Mouse (Mus musculus) B cell, adult 2 months (primary cell): ENCODE data around the gene Gm17655.
"Not testable (repeated sequence)": the region's sequence is repeated elsewhere in the genome, so short reads cannot be mapped to it uniquely, and the experiment has no call there.

Experiments
- DNase-seq, 2 experiments: peaks; one replicate each; pipeline ENCODE4 v3.0.0; 2022

Gm17655 gene

DNA sequence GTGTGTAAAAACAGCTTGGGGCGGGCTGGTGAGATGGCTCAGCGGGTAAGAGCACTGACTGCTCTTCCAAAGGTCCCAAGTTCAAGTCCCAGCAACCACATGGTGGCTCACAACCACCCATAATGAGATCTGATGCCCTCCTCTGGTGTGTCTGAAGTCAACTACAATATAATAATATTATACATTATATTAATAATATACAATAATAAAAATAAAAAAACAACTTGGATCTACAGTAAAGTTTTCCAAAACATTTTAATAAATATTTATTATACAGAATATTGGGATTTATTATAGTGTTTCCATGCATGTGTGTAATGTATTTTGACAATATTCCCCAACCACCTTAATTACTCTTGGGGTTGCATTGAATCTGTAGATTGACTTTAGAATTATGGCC is at the start of gene Gm17655:
TSS of gene Gm17655 (minus strand) at position 101 of the 400 bp plus-strand sequence.
- DNase-seq: not testable (repeated sequence)

DNA sequence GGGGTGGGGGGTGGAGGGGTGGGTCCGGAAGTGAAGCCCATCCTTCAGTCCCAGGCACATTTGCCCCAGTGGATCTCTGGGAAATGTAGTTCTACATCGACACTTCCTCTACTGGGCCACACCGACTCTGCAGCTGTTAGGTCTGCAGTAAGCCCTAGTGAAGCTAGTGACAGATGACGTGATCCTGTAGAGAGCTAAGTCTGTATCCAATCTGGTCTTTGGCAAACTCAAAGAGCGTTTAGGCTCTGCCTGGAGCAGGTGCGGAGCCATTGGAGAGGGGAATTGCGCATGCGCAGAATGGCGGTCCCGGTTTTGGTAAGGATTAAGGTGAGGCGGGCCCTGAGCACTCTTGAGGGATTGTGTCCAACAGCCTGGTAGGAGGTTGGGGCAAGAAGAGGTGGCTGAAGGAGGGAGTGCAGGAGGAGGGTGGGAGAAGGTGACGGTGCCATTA is 37.7 kb upstream of the Gm17655 start, which contains the start of gene Zfp605:
TSS of gene Zfp605 (plus strand) at position 102 of the 451 bp plus-strand sequence.
- peak; percentile 82 to 84 for DNase-seq

DNA sequence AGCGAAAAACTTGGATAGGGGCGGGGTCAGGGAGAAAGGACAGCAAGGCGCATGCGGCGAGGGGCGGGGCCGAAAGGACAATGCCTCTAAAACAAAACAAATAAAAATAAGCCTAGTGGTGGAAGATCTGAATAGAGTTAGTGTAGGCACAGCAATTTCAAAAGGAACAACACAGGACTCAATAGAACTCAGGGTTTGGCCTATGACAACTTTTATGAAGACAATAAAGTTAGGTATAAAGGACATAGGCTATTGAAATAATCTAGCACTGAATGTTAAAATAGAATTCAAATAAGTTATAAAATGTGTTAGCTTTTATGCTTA is 36.0 kb upstream of the Gm17655 start:
- peak; percentile 94 to 96 for DNase-seq

DNA sequence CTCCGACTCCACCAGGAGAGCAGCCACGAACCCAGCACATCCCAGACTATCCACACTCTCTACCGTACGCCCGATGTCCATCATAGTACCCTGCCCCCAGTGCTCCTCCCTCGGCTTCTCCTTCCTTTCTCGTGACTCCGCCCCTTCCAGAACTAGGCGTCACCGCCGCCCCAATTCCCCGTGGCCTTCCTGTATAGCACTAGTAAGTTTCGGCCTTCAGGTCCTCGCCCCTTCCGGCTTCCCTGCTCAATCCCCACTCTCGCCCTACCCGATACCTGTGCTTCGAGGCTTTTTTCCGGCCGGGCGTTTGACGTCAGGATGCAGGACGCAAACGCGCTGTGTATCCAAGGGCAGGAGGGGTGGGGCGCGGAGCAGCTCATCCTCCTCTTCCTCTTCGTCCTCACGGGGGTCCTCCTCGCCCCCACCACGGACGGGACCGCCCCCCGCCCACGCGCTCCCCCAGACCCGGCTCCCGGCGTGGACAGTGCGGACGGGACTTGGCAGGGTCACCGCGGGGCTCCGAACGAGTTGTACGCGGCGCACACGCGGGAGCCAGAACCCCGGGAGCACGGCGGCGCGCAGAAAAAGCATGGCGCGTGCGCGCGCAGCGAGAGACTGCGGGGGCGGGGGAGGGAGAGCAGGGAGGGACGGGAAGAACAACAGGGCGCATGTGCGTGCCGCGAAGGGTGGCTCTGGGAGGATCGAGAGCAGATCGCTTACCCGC is 35.4 kb upstream of the Gm17655 start, which contains the start of gene Gtpbp6:
TSS of gene Gtpbp6 (minus strand) at position 617 of the 724 bp plus-strand sequence.
- DNase-seq: peak; percentile 86

DNA sequence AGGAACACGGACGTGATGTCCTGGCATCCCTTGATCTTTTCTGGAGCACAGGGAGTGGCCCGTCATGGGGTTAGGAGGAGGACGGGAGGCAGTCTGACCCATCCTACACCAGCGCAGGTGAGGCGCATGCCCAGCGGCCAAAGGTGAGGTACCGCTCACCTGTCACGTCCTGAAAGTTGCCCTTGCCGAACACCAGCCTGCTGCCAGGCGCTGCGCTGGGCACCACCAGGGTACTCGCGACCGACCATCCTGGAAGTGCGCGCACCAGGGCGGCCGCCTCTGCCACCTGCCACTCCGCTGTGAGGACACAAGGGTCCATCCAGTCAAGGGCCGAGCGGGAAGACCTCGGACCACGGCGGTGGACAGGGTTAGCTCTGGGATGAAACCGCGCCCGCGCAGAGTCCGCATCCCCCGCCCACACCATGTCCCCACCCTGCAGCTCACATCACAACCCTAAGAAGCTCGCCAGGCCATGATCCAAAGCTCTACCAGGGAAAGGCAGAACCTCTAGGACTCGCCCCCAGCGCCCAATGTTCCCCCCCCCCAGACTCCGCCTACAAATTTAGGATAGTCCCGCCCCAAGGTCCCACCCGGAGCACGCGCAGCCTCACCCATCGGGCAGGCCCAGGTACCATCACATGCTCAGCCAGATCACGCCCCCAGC is 34.7 kb upstream of the Gm17655 start:
- peak; percentile 17 to 24 for DNase-seq

DNA sequence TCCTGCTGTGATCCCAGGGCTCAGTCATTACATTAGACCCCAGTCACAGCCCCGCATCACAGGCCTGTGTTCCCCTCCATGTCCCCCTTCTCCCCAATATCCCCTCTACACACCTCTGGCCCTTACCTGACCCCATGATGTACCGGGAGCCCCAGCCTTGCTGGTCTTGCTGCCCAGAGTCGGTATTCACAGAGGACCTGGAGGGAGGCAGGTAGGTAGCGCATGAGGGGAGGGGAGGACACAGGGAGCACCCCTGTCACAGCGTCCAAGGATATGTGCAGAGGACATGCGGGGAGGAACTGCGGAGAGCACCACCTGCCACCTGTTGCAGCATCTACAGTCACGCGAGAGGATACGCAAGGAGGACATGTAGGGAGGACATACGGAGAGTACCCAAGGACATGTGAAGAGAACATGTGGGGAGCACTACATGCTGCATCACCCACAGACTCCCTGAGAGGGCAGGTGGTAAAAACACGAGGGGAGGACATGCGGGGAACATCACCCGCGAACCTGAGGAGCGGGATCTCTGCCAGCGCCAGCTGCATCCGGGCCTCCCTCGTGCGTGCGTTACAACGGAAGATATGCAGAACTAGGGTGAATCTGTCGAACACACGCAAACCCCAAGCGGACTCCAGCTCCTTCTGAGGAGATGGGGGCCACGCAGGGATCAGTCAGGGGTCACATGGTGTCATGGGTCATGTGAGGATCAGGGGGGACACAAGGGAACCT is 34.0 kb upstream of the Gm17655 start:
- DNase-seq: peak in 1 of 2 experiments; percentile 2

DNA sequence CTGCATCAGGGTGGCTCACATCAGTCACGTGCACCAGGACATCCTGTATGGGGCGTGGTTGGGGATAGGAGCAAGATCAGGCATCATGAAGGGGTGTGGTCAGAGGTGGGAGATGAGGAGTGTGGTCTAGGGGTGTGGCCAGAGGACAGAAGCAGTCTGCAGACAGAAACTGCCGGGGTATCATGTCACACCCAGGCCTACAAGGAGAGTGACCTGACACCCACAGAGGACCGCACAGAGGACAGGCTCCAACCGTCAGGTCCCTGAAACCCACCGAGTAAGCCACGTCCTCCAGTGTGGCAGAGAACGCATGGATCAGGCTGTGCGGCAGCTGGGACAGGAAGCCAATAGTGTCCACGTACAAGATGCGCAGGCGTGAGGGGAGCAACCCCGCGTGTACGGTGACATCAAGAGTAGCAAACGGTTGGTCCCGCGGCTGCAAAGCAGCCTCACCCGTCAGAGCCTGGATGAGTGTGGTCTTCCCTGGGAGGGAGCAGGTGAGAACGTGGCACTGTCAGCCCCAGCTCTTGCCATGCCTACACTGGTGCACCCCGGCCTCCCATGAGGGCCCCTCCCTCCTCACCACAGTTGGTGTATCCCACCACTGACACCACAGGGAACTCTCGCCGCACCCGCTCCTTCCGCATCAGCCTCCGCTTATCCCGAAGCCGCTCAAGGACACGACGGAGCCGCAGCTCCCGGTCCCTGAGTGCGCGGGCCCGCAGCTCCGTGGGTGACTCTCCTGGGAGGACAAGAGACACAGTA is 32.5 kb upstream of the Gm17655 start:
- no peak for DNase-seq

DNA sequence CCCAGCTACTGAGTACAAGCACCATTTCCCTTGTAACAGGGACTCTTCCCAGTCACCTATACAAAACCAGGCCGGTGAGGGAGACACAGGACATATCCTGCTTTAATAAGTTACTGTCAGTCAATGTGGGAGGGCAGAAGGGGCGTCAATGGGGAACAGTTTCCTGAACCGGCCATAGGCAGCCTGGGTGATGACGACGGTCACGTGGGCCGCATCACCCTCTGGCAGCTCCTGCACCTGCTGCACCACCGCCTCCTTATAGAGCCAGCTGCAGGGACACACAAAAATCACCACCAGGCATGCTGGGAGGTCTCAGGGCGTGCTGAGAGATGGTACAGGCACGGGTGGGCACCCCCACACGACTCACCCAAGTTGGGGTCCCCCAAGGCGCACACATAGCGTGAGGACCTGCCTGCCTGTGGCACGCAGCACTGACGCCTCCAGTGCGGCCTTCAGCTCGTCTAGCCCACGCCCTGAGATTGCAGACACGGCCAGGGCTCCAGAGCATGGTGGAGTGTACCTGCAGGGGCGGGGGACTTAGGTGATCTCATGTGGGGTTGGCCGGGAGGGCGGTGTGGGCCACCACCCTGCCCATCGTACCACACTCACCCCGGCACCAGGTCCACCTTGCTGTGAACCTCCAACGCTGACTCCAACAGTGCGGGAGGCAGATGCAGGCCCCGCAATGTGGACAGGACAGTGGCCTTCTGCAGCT is 31.7 kb upstream of the Gm17655 start:
- DNase-seq: no peak

DNA sequence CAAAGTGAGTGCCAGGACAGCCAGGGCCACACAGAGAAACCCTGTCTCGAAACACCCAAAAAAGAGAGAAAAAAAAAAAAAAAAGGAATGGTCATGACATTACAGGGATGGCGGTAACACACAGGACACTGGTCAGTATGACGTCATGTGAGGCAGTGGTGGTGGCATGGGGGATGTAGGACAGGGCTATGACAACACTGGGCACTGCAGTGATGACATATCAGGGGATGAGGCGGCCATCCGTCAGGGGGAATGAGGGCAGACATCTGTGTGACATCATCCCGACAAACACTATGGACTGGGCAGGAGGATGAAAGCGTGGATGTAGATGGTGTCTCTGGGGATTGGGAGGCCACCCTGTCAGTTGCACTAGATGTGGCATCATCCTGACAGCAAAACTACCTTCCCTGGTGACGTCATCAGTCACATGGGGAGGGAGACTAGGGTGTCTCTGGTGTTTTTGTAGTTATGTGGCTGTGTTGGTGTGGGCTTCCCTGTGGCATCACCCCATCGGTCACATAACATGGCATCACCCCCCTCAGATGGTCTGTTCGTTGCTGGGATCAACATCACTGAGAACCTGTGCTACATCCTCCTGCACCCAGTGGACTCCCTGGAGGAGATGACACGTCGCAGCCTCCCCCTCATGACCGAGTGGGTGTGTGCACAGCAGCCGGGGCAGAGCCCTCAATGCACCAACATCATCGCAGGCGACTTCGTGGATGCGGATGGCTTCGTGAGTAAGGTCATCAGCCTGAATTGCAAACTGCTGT is 30.7 kb upstream of the Gm17655 start:
- DNase-seq: no peak

DNA sequence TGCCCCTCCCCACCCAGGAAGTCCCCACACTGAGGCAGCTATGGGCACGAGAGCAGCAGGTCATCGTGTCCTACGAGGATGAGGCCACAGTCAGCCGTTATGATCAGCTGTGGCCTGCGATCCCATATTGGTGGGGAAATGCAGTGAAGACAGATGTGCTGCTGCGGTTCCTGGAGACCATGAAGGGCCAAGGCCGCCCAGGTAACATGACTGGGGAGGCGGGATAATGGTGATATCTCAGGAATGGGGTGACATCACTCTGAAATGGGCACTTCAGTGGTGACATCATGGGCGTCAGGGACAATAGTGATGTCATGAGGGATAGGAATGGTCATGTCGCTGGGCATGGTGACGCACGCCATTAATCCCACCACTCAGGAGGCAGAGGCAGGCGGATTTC is 30.1 kb upstream of the Gm17655 start:
- no peak for DNase-seq

DNA sequence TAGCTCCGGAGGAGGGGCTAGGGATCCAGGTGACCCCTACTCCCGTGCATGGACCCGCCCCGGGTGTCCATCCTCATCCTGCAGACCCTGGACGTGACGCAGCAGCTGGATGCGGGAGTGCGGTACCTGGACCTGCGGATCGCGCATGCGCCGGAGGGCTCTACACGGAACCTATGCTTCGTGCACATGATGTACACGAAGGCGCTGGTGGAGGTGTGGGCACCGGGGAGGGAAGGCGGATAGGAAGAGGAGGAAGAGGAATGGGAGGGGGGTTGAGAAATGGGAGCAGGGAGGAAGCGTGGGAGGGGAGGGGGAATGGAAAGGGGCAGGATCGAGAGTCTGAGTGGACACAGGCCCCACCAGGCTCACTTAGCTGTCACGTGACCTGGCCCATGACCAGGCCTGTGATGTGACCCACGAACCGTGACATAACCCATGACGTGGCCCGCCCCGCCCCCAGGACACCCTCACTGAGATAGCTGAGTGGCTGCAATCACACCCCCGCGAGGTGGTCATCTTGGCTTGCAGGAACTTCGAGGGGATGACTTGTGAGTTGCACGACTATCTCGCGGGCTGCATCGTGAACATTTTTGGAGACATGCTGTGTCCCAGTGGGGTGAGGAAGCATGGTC is 29.5 kb upstream of the Gm17655 start:
- peak; percentile 61 to 70 for DNase-seq

DNA sequence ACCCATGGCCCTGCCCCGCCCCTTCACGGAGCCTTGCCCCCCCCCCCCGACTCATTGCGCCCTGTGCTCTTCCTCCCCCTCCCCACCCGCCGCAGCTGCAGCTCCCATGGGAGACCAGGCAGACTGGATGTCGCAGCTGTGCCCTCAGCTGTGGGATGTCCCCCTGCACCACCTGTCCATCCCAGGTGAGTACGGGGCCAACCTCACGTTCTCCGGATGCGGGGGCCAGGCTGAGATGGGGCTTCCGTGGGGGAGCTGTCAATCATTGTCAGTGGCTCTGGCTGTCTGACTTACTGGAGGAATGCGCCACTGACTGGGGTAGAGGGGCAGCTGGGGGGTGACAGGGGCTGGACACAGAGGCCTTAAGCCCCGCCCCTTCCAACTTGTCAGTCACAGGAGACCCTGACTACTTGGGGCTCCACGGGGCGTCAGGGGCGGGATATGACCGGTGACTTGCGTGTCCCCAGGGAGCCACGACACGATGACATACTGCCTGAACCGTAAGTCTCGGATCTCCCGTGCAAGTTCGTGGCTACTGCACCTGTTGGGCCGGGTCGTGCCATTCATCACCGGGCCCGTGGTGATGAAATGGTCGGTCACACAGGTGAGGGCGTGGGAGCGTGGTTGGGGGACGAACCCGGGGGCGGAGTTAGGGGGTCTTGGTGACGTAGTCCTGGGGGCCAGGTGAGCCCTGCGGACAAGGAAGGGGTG is 28.8 kb upstream of the Gm17655 start:
- peak; percentile 63 to 68 for DNase-seq

DNA sequence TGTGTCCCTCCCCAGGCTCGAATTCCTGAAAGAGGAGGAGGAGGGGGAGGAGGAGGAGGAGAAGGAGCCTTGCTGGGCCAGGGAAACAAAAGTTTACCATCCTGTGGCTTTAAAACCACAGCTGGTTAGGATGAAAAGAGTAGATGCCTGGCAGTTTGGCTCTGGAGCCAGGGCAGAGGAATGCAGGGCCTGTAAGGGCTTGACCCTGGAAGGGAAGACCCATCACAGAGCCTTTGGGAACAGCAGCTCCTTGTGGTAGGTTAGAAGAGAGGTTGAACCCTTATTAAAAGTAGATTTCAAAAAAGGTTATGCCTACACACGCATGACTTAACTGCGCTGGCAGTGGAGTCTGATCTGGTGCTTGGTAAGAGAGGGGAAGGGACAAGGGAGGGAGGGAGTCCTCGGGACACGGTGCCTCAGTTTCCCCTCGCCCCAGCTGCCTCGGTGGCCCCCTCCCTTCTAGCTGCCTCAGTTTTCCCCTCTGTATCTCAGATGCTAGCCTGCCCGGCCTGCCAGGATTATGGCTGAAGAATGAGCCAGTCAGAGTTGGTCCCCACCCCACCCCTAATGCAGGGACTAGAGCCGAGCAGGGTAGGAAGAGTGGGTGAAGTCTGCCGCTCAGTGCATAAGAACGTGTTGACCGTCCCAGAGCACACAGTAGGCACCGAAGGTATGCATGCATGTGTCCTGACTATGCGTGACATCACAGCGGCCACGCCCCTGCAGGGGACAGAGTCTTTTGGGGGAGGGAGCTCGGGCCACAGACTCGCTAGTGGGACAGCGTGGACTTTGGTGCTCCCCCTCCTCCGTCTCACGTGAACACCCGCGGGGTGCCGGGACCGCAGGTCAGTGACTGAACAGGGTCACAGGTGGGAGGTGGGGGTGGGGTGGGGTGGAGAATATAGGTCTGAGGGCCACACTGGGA is 27.6 kb upstream of the Gm17655 start, which contains the start of gene Plcxd1:
TSS of gene Plcxd1 (plus strand) at position 314 of the 925 bp plus-strand sequence.
- DNase-seq: peak in 1 of 2 experiments; percentile 6

DNA sequence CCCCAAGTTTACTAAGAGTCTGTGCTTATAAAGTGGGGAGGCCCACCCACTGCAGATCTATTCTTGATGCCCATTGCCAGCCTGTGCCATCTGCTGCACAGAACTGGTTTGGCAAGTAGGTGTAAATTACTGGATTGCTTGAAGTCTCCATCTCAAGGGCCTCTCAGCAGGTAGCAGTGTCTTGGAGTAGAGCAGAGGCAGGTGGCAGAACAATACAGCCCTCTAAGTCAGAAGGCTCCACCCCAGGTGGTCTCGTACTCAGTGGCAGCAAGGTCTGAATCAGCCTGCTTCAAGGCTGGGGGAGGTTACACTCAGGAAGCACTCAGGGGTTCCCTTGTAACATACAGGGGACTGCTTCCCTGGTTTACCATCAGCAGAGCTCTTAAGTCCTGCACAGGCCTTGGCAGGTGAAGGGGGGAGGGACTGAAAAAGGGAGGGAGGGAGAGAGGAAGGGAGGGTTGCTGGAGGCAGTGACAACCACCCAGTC is 26.7 kb upstream of the Gm17655 start:
- DNase-seq: no peak

DNA sequence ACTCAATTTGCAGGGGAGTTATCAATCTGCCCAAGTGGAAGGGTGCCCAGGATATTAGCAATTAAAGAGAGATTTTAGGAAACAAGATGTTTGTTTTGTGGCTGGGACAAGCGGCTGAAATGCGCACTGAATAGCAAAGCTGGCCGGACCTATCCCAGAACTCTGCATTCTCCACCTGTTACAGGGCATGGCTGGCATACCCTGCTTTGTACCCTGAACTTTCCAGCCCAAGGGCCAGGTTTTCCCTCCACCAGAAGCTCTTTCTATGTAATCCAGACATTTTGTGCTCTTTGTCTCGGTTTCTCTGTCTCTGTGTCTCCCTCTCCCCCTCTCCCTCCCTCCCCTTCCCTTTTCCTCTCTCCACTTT is 22.5 kb upstream of the Gm17655 start:
- DNase-seq: no peak

DNA sequence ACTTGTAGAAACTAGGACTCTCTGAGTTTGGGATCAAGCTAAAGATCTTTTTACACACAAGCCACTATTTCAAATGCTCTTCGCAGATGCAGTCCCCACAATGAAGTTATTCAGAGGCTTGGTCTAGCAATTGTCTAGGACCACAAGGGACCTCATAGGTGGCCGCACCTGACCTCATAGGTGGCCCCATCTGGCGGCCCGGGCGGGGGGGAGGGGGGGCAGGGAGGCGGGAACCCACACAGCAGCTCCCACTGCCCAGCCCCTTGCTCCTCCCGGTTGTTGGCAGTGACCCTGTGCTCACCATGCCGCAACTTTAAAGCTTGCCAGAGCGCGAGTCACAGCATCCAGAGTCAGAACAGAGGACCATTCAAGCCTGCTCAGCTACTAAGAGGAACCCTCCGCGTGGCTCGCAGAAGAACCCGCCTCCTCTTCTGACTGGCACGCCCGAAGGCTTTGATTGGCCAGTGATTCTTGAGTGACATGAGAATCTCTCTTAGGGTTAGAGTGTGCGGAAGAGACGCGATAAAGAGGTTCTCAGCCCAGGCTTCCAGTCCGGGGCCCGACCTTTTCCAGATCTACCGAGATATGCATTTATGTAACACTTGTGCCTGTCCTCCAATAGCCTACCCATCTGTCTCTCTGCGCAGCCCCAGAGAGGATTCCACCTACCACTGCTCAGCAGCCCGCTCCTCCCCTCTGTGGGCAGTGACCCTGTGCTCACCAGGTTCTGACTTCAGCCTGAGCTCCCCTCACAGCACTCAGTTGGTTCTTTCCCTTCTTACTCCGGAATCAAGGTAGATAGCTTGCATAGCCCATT is 21.9 kb upstream of the Gm17655 start, which contains the start of gene Gm35315:
TSS of gene Gm35315 (minus strand) at position 391 of the 817 bp plus-strand sequence.
- DNase-seq: peak; percentile 82 to 84

DNA sequence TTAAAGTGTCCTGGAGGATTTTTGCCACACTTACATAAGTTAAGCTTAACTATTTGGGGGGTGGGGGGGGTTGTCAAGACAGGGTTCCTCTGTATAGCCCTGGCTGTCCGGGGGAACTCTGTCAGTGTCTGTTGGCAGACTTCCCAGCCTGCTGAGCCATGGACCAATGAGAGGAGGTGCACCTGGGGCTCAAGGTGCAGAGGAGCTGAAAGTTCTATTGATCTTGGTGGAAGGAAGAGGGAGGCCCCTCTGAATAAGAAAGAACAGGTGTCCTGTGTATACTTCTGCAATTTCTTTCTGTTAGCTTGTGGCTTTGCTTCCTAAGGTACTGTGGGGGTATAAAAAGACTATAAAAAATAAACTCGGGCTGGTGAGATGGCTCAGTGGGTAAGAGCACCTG is 19.2 kb upstream of the Gm17655 start:
- no peak for DNase-seq
